Mouse (Mus musculus) ovary, postnatal 14 days (tissue): ENCODE data around the gene Itga4.

Source experiments
- DNase-seq: peaks from one replicate; pipeline ENCODE4 v3.0.0; 2022; ENCODE audit warnings: low spot score

The Itga4 gene

GRCm38 (mm10) chr2:79266480-79266879 is 11.3 kb downstream of the Itga4 start:
- no peak for DNase-seq

- DNase-seq = no peak
These were observed 12.0 kb downstream of the Itga4 start for GRCm38 (mm10) chr2:79267181-79267580.

- no peak for DNase-seq
These were observed 13.6 kb downstream of the Itga4 start for GRCm38 (mm10) chr2:79268863-79269262.

- DNase-seq = no peak
These were observed 14.9 kb downstream of the Itga4 start for GRCm38 (mm10) chr2:79270034-79270535.

- DNase-seq = no peak
These were observed 16.6 kb downstream of the Itga4 start for GRCm38 (mm10) chr2:79271838-79272237.

GRCm38 (mm10) chr2:79278581-79278980 is 23.4 kb downstream of the Itga4 start:
- no peak for DNase-seq

- no peak for DNase-seq
These were observed 29.0 kb downstream of the Itga4 start for GRCm38 (mm10) chr2:79284206-79284605.

- no peak for DNase-seq
These were observed 34.9 kb downstream of the Itga4 start for GRCm38 (mm10) chr2:79290149-79290548.

- DNase-seq = no peak
These were observed 36.7 kb downstream of the Itga4 start for GRCm38 (mm10) chr2:79291922-79292321.

- DNase-seq = no peak
These were observed 37.2 kb downstream of the Itga4 start for GRCm38 (mm10) chr2:79292431-79292830.

- DNase-seq = no peak
These were observed 47.2 kb downstream of the Itga4 start for GRCm38 (mm10) chr2:79302398-79302797.

- DNase-seq = no peak
These were observed 52.3 kb downstream of the Itga4 start for GRCm38 (mm10) chr2:79307549-79307948.

GRCm38 (mm10) chr2:79309454-79310118 is 54.4 kb downstream of the Itga4 start:
- no peak for DNase-seq

- no peak for DNase-seq
These were observed 57.3 kb downstream of the Itga4 start for GRCm38 (mm10) chr2:79312499-79312898.

- no peak for DNase-seq
These were observed 59.9 kb downstream of the Itga4 start for GRCm38 (mm10) chr2:79315108-79315507.

GRCm38 (mm10) chr2:79316182-79316880 is 61.1 kb downstream of the Itga4 start:
- no peak for DNase-seq

GRCm38 (mm10) chr2:79328079-79328478 is 72.9 kb downstream of the Itga4 start:
- no peak for DNase-seq

- DNase-seq = no peak
These were observed 79.4 kb downstream of the Itga4 start for GRCm38 (mm10) chr2:79334661-79335060.

GRCm38 (mm10) chr2:79336141-79336540 is 80.9 kb downstream of the Itga4 start:
- no peak for DNase-seq

GRCm38 (mm10) chr2:79339003-79339402 is 83.8 kb downstream of the Itga4 start:
- no peak for DNase-seq

- no peak for DNase-seq
These were observed 87.9 kb downstream of the Itga4 start for GRCm38 (mm10) chr2:79343115-79343514.

- DNase-seq = no peak
These were observed 96.2 kb downstream of the Itga4 start for GRCm38 (mm10) chr2:79351179-79352099.
